Mouse (Mus musculus) large intestine, adult 2 months (tissue): Measurements from ENCODE around the gene Zfp335. TPM values are rescaled to one million over a fixed set of nuclear protein-coding genes. Genes with fewer than 3 reads are reported as not detected.
A peak's percentile ranks its signal among the peaks of the same experiment; 100 is the strongest.

Source experiments
- DNase-seq: peaks from one replicate; pipeline ENCODE4 v3.0.0-alpha.2; 2012; ENCODE audit warnings: low read depth, low spot score
- WGBS: fragments of 180-500 bp; shearing (Covaris S2); methylation state at CpG from one replicate; pipeline ENCODE4 v1.1.7; 2018; 5-methylcytosine and 5-hydroxymethylcytosine counted together
- polyA plus RNA-seq: library from polyadenylated mRNA; depleted of rRNA; stranded (reverse); fragments of >200 nt; gene quantifications from 2 replicates; pipeline ENCODE4 v1.2.3, GENCODE M21; 2012

The Zfp335 gene
- polyA plus RNA-seq, 1 experiment = 18.5 TPM

- 45% methylated on average over 11 of the region's 11 CpGs for WGBS
These were observed 19.4 kb upstream of the Zfp335 start for GRCm38 (mm10) chr2:164930706-164931581.

DNA sequence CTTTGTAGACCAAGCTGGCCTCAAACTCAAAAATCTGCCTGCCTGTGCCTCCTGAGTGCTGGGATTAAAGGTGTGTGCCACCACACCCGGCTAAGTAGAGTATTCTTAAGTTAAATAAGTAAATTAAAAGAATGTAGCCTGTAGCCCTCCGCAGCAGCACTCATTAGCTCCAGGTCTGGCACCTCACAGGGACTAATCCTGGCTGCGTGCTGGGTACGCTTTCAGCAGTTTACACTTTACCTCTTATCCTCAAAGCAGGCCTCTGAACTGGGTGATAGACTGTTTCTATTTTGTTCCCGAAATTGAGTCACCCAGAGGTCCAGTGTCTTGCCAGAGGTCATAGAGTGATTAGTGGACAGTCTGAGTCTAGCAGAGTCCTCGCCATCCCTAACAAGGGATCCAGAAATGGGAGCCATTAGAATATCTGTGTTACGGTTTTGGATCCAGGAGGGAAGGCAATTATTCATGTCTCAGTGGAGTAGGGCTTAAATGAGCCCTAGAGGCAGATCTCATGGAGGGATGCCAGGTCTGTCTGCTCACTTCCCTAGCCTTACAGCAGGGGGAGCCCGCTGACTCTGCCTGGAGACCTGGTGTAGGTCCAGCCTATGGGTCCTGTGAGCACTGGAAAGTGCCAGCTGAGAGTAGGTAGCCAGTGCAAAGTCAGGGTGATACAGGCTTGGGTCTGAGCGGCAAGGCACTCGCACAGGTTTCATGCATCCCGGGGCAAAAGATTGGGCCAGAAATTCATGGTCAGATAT is 12.7 kb upstream of the Zfp335 start:
- DNase-seq = peak; percentile 51
- 35% methylated on average over 11 of the region's 11 CpGs for WGBS

More at GRCm38 (mm10) chr2:164930706-164931581, 19.4 kb upstream of the Zfp335 start:
- DNase-seq = no peak

DNA sequence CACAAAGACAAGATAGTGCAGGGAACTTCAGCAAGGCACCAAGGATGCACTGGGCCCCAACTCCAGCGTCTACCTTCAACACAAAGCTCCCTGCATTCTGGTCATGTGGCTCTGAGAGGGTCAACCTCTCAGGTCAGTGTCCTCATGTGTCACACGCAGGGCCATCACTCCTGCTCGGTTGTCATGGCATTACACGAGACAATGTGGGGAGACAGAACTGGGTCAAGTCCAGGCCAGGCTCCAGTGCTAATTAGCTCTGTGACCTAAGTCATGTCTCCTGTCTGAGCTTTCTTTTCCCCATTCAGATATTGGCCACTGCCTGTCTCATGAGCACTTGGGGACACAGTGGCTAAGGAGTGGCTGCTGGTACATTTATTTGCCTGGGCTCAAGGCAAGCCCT is 11.7 kb upstream of the Zfp335 start:
- no peak for DNase-seq
- 87% methylated on average over 4 of the region's 4 CpGs for WGBS

GRCm38 (mm10) chr2:164921984-164922383 is 10.4 kb upstream of the Zfp335 start:
- no peak for DNase-seq
- 65% methylated on average over 7 of the region's 7 CpGs for WGBS

DNA sequence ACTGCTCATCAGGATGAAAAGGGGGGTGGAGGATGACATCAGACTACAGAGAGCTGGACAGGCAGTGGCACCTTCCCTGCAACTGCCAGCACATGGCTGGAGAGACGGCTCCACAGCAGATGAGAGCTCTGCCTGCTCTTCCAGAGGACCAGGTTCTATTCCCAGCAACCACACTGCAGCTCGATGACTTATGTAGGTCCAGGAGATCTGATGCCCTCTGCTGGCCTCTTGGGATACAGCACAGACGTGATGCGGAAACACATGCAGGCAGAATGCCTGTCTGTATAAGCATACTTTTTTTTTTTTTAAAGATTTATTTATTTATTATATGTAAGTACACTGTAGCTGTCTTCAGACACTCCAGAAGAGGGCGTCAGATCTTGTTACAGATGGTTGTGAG is 6.8 kb upstream of the Zfp335 start:
- DNase-seq = no peak
- WGBS = 67% methylated on average over 5 of the region's 5 CpGs

DNA sequence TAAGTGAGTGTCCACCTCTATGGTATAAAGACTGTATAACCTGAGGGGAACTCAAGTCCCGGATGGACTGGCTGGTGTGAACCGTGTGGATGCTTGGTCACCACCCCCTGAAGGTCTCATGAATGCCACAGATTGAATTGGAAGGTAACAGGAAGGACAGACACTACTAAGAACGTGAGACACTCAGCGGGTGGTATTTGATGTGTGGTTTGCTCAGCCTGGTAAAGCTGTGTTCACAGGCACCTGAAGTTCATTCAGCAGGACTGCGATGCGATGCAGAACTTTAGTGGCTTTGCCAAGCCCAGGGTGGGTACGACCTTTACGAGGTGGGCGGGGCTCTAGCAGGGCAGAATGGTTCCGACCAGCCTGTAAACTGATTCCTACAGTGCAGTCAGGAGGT is 5.8 kb upstream of the Zfp335 start:
- peak; percentile 55 for DNase-seq

DNA sequence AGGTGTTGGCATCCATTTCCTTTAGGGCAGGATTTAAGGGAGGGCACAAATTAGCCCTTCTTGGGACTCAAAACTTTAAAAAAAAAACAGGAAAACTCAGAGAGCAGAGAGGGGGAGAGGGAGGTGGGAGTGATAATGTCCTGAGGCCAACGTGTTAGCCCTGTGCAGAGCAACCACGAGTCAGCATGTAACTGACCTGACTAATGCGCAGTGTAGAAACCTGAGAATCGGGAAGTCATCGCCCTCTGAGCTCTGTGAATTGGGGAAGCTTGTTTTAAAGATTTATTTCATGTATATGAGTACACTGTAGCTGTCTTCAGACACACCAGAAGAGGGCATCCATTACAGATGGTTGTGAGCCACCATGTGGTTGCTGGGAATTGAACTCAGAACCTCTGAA is 5.3 kb upstream of the Zfp335 start:
- DNase-seq = no peak
- 70% methylated on average over 5 of the region's 5 CpGs for WGBS

More for the DNA sequence above, 5.8 kb upstream of the Zfp335 start:
- WGBS = 33% methylated on average over 10 of the region's 10 CpGs

GRCm38 (mm10) chr2:164913428-164913786 is 1.9 kb upstream of the Zfp335 start:
- 34% methylated on average over 2 of the region's 2 CpGs for WGBS
- peak; percentile 45 for DNase-seq

DNA sequence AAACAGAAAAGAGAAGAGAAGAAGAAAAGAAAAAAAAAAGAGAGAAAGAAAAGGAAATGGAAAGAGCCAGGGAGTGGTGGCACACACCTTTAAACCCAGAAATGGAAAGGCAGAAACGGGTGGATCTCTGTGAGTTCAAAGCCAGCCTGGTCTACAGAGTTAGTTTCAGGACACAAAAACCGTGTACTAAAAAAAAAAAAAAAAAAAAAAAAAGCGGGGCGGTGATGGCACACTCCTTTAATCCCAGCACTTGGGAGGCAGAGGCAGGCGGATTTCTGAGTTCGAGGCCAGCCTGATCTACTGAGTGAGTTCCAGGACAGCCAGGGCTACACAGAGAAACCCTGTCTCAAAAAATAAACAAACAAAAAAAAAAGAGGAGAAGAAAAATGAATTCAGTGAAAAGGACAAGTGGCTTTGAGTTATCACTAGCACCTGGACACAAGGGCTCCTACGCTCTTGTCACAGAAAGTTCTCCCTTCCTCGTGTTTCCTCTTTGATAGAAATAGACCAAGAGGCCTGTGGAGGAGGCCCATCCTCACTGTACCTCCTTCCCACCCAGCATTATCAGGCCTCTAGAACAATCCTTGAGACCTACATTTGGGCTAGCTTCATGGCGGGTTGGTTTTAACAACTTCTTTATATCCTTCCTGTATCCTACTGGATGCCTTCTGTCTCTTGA is 1.3 kb upstream of the Zfp335 start:
- DNase-seq = no peak
- WGBS = 73% methylated on average over 7 of the region's 9 CpGs

- DNase-seq = peak; percentile 33
- WGBS = 2% methylated on average over 12 of the region's 12 CpGs
These were observed 594 bp upstream of the Zfp335 start for GRCm38 (mm10) chr2:164912151-164912550.

DNA sequence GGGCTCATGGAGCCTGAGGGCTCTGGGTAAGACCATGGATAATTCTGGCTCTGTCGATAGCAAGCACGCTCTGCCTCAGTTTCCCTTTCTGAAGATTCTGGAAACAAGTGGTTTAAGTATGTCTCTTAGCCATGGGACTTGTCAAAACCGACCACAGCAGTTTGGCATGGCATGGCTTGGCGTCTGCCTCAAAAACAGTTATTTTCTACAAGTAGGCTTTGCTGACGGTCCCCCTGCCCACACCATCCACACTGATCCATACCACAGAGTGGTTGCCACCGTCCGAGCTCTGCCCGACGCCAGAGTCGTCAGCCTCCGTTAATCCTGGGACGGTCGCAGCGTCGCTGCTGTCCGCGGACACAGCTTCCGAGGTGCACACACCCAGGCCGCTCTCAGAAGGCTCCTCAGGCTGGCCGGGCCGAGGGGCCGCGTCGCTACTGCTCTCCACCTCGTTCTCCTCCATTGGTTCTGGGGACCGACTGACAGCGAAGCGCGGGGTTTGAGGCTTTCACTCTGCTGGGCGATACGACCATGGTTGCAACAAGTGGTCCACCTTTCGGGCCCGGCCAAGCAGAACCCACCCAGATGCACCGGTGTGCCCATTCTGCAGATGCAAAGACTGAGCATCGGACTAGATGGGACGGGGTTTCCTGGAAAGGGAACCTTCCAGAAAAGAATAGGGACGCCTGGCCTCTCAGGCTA is 1.0 kb downstream of the Zfp335 start:
- 3% methylated on average over 37 of the region's 37 CpGs for WGBS
- no peak for DNase-seq

GRCm38 (mm10) chr2:164909542-164909941 is 2.0 kb downstream of the Zfp335 start:
- no peak for DNase-seq
- WGBS = 75% methylated on average over 1 of the region's 1 CpGs

GRCm38 (mm10) chr2:164909100-164909499 is 2.5 kb downstream of the Zfp335 start:
- DNase-seq = no peak
- WGBS = 92% methylated on average over 3 of the region's 3 CpGs

DNA sequence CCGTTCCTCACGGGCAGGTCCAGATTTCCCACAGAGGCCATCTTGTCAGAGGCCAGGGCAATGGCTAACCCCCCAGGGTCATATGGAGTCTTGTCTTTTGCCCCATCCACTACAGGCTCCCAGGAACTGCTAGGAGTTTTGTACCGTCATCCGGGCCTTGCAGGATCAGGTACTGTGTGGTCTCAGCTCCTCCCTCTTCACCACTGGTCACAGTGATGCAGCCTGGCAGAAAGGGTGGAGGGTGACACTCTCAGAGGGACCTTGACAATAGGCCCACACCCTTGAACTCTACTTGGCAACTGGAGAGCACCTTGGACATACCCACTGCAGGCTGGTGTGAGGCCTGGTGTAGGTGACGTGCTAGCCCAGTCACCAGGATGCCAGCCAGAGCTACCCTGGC is 3.5 kb downstream of the Zfp335 start:
- no peak for DNase-seq
- 97% methylated on average over 5 of the region's 5 CpGs for WGBS

DNA sequence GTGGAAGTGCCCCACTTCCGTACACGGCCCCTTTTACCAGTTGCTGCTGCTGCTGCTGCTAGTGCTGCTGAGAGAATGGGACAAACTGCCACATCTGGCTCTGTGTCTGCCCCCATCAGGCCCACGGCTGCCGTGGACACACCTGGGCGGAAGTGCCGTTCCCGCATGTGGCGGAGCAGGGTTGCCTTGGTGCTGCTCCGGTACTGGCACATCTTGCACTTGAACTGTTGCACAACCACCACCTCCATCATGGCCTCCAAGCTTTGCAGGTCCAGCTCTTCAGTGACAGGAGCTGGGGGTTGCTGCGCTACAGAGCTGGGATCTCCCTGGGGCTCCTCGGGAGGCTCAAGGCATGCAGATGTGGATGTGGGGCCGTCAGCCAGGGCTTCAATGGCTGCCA is 4.0 kb downstream of the Zfp335 start:
- WGBS = 96% methylated on average over 12 of the region's 12 CpGs

DNA sequence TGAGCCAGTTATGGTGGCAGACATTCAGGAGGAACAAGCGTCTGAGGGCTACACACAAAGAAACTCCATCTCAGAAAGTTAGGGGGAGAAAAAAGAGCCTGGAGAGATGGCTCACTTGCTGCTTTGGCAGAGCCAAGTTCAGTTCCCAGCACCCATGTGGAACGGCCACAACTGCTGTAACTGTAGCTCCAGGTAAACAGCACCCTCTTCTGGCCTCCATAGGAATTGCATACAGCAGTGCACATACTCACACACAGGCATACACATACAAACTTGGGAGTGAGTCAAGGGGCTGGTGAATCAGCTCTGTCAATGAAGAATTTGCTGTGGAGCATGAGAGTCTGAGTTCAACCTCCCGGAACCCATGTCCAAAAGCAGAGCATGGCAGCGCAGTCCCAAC is 5.5 kb downstream of the Zfp335 start:
- 96% methylated on average over 4 of the region's 4 CpGs for WGBS
- no peak for DNase-seq

More for the DNA sequence above, 4.0 kb downstream of the Zfp335 start:
- no peak for DNase-seq

- WGBS = 78% methylated on average over 1 of the region's 1 CpGs
These were observed 8.1 kb downstream of the Zfp335 start for GRCm38 (mm10) chr2:164903496-164903895.

DNA sequence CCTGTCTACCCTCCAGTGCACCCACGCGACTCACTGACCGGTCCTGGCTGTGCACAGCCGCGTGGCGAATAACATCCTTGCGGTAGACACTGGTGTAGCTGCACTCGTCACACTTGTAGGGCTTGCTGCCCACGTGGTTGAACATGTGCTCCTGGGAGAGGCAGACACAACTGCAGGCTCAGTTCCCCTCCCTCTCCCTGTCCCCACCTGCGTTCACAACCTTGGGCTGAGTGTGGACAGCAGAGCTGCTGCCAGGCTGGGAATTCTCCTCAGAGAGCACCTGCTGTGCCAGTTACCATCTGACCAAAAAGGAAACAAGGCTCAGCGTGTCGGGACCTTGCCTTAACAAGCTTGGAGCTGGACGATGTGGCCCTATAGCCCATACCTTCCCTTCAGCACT is 10.2 kb downstream of the Zfp335 start:
- WGBS = 90% methylated on average over 13 of the region's 13 CpGs
- DNase-seq = no peak

More at GRCm38 (mm10) chr2:164903496-164903895, 8.1 kb downstream of the Zfp335 start:
- DNase-seq = no peak

DNA sequence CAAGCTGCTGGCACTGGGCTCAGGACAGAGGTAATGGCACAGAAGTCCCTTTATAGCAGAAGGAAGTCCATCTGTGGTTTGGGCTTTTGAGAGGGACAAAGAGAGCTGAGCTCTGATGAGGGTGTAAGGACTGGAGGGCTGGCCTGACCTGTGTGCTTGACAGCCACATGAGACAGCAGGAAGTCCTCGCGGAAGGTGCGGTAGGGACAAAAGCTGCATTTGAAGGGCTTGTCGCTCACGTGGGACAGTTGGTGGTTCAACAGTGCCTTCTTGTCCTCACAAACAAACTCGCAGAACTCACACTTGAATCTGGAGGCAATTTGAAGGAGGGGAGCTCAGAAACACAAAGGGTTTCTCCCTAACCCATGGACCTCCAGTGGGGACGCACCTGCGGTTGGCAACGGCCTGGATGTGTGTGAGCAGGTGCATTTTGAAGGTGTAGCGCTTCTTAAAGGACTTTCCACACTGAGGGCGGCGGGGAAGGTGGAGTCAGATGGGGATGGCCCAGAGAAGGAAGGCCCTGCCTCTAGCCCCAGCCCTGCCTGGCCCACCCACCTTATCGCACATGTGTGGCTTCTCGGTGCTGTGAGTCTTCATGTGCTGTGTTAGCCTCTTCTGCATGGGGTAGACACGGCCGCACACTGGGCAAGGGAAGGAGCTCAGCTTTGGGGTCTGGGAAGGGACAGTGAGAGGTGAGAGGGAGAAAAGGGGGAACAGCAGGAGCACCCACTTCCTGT is 11.7 kb downstream of the Zfp335 start:
- WGBS = 91% methylated on average over 16 of the region's 16 CpGs
- no peak for DNase-seq
